Mouse (Mus musculus) heart, embryonic 10.5 days (tissue): Measurements from ENCODE around the gene Bid. TPM values are rescaled to one million over a fixed set of nuclear protein-coding genes. Genes with fewer than 3 reads are reported as not detected.
A peak's percentile ranks its signal among the peaks of the same experiment; 100 is the strongest.
"Not testable (repeated sequence)": the region's sequence is repeated elsewhere in the genome, so short reads cannot be mapped to it uniquely, and the experiment has no call there.

Experiments used
- DNase-seq: peaks from one replicate; pipeline ENCODE4 v3.0.0-alpha.2; 2017; ENCODE audit warnings: low spot score
- H3K27ac ChIP-seq: fragments of 300-500 bp; sonication (generic); 2 replicates; pipeline ENCODE4 v1.5.1; 2016; ENCODE audit warnings: mild to moderate bottlenecking
- H3K27me3 ChIP-seq: fragments of 300-500 bp; sonication (generic); 2 replicates; pipeline ENCODE4 v1.6.1; 2016; ENCODE audit warnings: mild to moderate bottlenecking; ENCODE audit not compliant: poor library complexity, insufficient read depth, severe bottlenecking
- H3K36me3 ChIP-seq: fragments of 300-500 bp; sonication (generic); 2 replicates; pipeline ENCODE4 v1.6.1; 2016; ENCODE audit warnings: mild to moderate bottlenecking, moderate library complexity
- H3K4me1 ChIP-seq: fragments of 300-500 bp; sonication (generic); 2 replicates; pipeline ENCODE4 v1.6.1; 2016; ENCODE audit warnings: mild to moderate bottlenecking
- H3K4me3 ChIP-seq: fragments of 300-500 bp; sonication (generic); 2 replicates; pipeline ENCODE4 v1.5.1; 2016; ENCODE audit warnings: mild to moderate bottlenecking, moderate library complexity
- H3K9me3 ChIP-seq: fragments of 300-500 bp; sonication (generic); 2 replicates; pipeline ENCODE4 v1.6.1; 2016; ENCODE audit warnings: mild to moderate bottlenecking, moderate library complexity
- WGBS: fragments of 180-500 bp; shearing (Covaris S2); methylation state at CpG from one replicate; pipeline ENCODE4 v1.1.7; 2016; 5-methylcytosine and 5-hydroxymethylcytosine counted together
- polyA plus RNA-seq: library from polyadenylated mRNA; unstranded; fragments of >200 nt; fragmentation: Nextera tagmentation; extraction: Ambion mirVana; gene quantifications from 2 replicates; pipeline ENCODE4 v1.2.1, GENCODE M21; 2016

Gene Bid
- polyA plus RNA-seq, 1 experiment from 2014 or later, result 16.5 TPM

GRCm38 (mm10) chr6:120930450-120931306 lies 14.0 kb upstream of the Bid start:
- no peaks in the 10 kb centered on the region for H3K27me3 ChIP-seq
- no peak overlapping the region for H3K27ac ChIP-seq
- H3K4me3 ChIP-seq, result no peak overlapping the region
- H3K36me3 ChIP-seq, result peaks cover 48% of the 10 kb centered on the region
- H3K9me3 ChIP-seq, result no peaks in the 10 kb centered on the region
- WGBS, result 78% methylated on average over 6 of the region's 6 CpGs
- DNase-seq, result no peak
- peaks cover 11% of the 10 kb centered on the region for H3K4me1 ChIP-seq

- Histone ChIP-seq H3K27ac (no peak overlapping the region), H3K36me3 (peaks cover 36% of the 10 kb centered on the region), H3K4me3 (no peak overlapping the region), H3K27me3 (no peaks in the 10 kb centered on the region), H3K4me1 (peaks cover 9% of the 10 kb centered on the region), H3K9me3 (no peaks in the 10 kb centered on the region)
- no peak for DNase-seq
- WGBS, result 71% methylated on average over 1 of the region's 1 CpGs
These were observed 12.8 kb upstream of the Bid start for GRCm38 (mm10) chr6:120929421-120929820.

GRCm38 (mm10) chr6:120927765-120928164 lies 11.1 kb upstream of the Bid start:
- H3K36me3 ChIP-seq, result peaks cover 21% of the 10 kb centered on the region
- WGBS, result 71% methylated on average over 3 of the region's 3 CpGs
- H3K4me3 ChIP-seq, result no peak overlapping the region
- no peaks in the 10 kb centered on the region for H3K9me3 ChIP-seq
- DNase-seq, result no peak
- H3K27ac ChIP-seq, result no peak overlapping the region
- H3K4me1 ChIP-seq, result peaks cover 6% of the 10 kb centered on the region
- H3K27me3 ChIP-seq, result no peaks in the 10 kb centered on the region

GRCm38 (mm10) chr6:120926880-120927279 lies 10.2 kb upstream of the Bid start:
- Histone ChIP-seq H3K27me3 (no peaks in the 10 kb centered on the region), H3K4me1 (no peaks in the 10 kb centered on the region; the same call in 1 of the 2 replicates), H3K9me3 (no peaks in the 10 kb centered on the region), H3K27ac (no peak overlapping the region), H3K36me3 (peaks cover 12% of the 10 kb centered on the region), H3K4me3 (no peak overlapping the region)
- WGBS, result 35% methylated on average over 2 of the region's 2 CpGs
- no peak for DNase-seq

DNA sequence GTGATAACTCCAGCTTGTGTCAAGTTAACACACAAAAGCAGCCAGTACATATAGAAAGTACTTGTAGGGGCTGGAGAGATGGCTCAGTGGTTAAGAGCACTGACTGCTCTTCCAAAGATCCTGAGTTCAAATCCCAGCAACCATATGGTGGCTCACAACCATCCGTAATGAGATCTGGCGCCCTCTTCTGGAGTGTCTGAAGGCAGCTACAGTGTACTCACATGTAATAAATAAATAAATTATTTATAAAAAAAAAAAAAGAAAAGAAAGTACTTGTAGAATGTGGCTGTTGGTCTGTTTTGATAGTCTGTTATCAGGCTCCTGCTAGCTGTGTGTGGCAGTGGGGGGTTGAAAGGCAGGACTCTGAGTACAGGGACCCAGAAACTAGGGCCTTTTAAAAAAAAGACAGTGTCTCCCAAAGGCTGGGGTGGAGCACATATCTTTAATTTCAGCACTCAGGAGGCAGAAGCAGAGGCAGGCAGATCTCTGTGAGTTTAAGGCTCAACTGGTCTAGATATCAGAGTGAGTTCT lies 8.2 kb upstream of the Bid start:
- H3K4me1 ChIP-seq, DNase-seq, H3K4me3 ChIP-seq, H3K36me3 ChIP-seq, H3K9me3 ChIP-seq, H3K27me3 ChIP-seq, H3K27ac ChIP-seq: not testable (repeated sequence)
- WGBS, result 81% methylated on average over 2 of the region's 2 CpGs

- WGBS, result 40% methylated on average over 3 of the region's 3 CpGs
These were observed 1.3 kb upstream of the Bid start for GRCm38 (mm10) chr6:120917975-120918374.

DNA sequence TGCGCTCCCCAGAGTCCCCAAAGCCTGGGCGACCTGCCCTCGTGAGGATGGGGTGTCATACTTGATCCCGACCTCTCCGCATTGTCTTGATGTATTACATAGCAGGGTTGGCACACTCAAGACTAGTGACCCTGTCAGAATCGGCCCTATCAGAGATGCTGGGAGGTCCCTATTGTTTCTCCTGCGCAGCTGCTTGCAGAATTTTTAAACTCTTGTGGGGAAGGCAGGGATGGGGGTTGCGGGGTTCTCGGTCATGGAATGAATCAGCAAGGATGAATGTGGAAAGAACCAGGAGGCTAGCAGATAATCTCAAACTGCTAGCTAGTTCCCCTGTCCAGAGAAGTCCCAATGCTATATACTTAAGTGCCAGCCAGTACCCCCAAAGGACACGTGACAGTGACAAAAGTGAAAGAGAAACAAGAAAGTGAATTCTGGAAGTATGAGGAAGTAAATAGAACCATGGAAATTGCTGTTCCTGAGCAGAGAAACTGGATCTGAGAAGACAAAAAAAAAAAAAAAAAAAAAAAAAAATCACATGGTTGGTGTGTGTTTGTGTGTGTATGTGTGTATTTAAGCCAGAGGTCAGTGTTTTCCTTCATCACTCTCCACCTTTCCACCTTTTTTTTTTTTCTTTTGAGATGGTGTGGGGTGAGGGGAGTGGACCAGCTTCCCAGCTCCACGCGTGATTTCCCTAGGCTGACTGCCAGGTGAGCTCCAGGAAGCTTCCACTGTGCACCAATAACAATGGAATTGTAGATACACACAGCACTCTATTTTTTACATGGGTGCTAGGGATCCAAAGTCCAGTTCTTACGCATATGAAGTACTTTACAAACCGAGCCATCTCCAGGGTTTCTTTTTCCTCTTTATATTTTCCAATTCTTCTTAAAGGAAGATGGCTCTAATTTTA lies 574 bp upstream of the Bid start:
- H3K27ac ChIP-seq, result peak overlapping the region; percentile 80; the same call in 1 of the 2 replicates
- peak overlapping the region; percentile 76 for H3K4me3 ChIP-seq
- not testable (repeated sequence) for DNase-seq, H3K36me3 ChIP-seq, H3K9me3 ChIP-seq
- peaks cover 27% of the 10 kb centered on the region for H3K4me1 ChIP-seq
- peaks cover 15% of the 10 kb centered on the region for H3K27me3 ChIP-seq
- WGBS, result 29% methylated on average over 10 of the region's 14 CpGs

More at GRCm38 (mm10) chr6:120917975-120918374, 1.3 kb upstream of the Bid start:
- Histone ChIP-seq H3K9me3 (no peaks in the 10 kb centered on the region), H3K27ac (no peak overlapping the region), H3K4me3 (no peak overlapping the region), H3K36me3 (no peaks in the 10 kb centered on the region), H3K4me1 (peaks cover 27% of the 10 kb centered on the region), H3K27me3 (peaks cover 15% of the 10 kb centered on the region)
- DNase-seq, result no peak

DNA sequence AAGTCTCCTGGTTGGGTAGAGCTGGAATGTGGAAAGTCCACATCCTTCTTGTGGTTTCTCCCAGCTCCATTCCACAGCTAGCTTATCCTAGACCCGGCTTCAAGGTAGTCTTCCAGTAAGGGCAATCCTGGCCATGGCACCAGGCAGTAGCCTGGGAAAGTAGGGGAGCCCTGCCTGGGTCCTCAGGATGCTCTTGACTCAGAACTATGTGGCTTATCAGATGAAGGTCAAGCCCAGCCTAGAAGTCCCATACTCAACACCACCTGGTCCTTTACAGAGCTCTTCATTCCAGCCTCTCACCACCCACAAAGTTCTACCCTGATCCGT lies 1.0 kb downstream of the Bid start:
- Histone ChIP-seq H3K27ac (no peak overlapping the region), H3K4me3 (peak overlapping the region; percentile 76), H3K27me3 (peaks cover 15% of the 10 kb centered on the region), H3K4me1 (peaks cover 36% of the 10 kb centered on the region), H3K9me3 (no peaks in the 10 kb centered on the region), H3K36me3 (no peaks in the 10 kb centered on the region)
- WGBS, result 29% methylated on average over 2 of the region's 2 CpGs
- no peak for DNase-seq

GRCm38 (mm10) chr6:120914911-120915648 lies 1.6 kb downstream of the Bid start:
- H3K4me1 ChIP-seq, result peaks cover 36% of the 10 kb centered on the region
- H3K27me3 ChIP-seq, result peaks cover 15% of the 10 kb centered on the region
- H3K4me3 ChIP-seq, result peak overlapping the region; percentile 76; the same call in 1 of the 2 replicates
- 36% methylated on average over 9 of the region's 9 CpGs for WGBS
- no peaks in the 10 kb centered on the region for H3K36me3 ChIP-seq
- no peak overlapping the region for H3K27ac ChIP-seq
- no peak for DNase-seq
- H3K9me3 ChIP-seq, result no peaks in the 10 kb centered on the region

DNA sequence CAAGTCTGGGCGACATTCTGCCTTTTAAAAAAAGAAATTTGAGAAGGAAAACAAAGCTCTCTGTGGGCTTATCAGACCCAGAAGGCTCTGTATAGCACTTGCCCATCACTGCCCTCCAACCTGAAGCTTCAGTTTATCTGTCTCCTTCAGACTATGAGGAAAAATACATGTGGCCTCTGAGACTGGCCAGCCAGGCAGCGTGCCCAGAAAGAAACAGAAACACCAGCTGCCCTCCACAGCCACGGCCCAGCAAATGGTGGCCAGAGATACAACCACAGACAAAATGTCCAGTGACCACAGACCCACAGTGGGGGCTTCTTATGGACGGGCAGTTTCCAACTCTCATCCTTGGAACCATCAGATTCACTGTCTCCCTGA lies 2.1 kb downstream of the Bid start:
- Histone ChIP-seq H3K36me3 (no peaks in the 10 kb centered on the region), H3K9me3 (no peaks in the 10 kb centered on the region), H3K27me3 (peaks cover 15% of the 10 kb centered on the region), H3K27ac (no peak overlapping the region), H3K4me1 (peaks cover 36% of the 10 kb centered on the region), H3K4me3 (no peak overlapping the region)
- WGBS, result 76% methylated on average over 4 of the region's 4 CpGs
- no peak for DNase-seq

GRCm38 (mm10) chr6:120913783-120914182 lies 2.9 kb downstream of the Bid start:
- WGBS, result 86% methylated on average over 8 of the region's 8 CpGs
- no peaks in the 10 kb centered on the region for H3K36me3 ChIP-seq
- no peaks in the 10 kb centered on the region for H3K9me3 ChIP-seq
- no peak overlapping the region for H3K27ac ChIP-seq
- no peak overlapping the region for H3K4me3 ChIP-seq
- peaks cover 15% of the 10 kb centered on the region for H3K27me3 ChIP-seq
- DNase-seq, result no peak
- H3K4me1 ChIP-seq, result peaks cover 36% of the 10 kb centered on the region

- H3K27me3 ChIP-seq, result peaks cover 15% of the 10 kb centered on the region
- no peak overlapping the region for H3K27ac ChIP-seq
- 53% methylated on average over 2 of the region's 2 CpGs for WGBS
These were observed 3.7 kb downstream of the Bid start for GRCm38 (mm10) chr6:120912931-120913330.

More at GRCm38 (mm10) chr6:120912931-120913330, 3.7 kb downstream of the Bid start:
- Histone ChIP-seq H3K4me3 (no peak overlapping the region), H3K36me3 (no peaks in the 10 kb centered on the region), H3K9me3 (no peaks in the 10 kb centered on the region), H3K4me1 (peaks cover 36% of the 10 kb centered on the region)
- DNase-seq, result no peak
